Mouse (Mus musculus): ENCODE data around the gene Gm37240.

GRCm38 (mm10) chr3:84598756-84599155 is 1288.6 kb downstream of the Gm37240 start:
- TF ChIP-seq CTCF (IDR thresholded peaks at IDR 0.05; ENCODE audit: insufficient read depth, low read depth, low read length) (no peak), POLR2A (IDR thresholded peaks at IDR 0.05; ENCODE audit: insufficient read depth, low read depth, low read length) (no peak)

Data from olfactory bulb, adult 2 months (tissue).